Mouse (Mus musculus) olfactory bulb, adult 2 months (tissue): ENCODE measurements at regions not wholly inside any gene's neighbourhood (a gene's known extent, or its start where the extent isn't known, plus 50 kb on each side); places are given as distances from the start of the nearest gene placed in this dataset.

ENCODE experiments used
- CTCF ChIP-seq: fragments of 200-500 bp; IDR thresholded peaks from 2 replicates; pipeline ENCODE4 v1.5.1; 2012; ENCODE audit warnings: low read depth, mild to moderate bottlenecking, low read length, moderate library complexity; ENCODE audit not compliant: insufficient read depth
- POLR2A ChIP-seq: fragments of 200-500 bp; IDR thresholded peaks from 2 replicates; pipeline ENCODE4 v1.6.1; 2012; ENCODE audit warnings: mild to moderate bottlenecking, low read depth, low read length, moderate library complexity; ENCODE audit not compliant: insufficient read depth

GRCm38 (mm10) chr17:52530260-52530659 lies 72.2 kb upstream of the Kcnh8 start:
- TF ChIP-seq CTCF: no peak
- no peak for TF ChIP-seq POLR2A
